8 mouse cellular contexts compared by ENCODE assay signal in the genomic region with DNA sequence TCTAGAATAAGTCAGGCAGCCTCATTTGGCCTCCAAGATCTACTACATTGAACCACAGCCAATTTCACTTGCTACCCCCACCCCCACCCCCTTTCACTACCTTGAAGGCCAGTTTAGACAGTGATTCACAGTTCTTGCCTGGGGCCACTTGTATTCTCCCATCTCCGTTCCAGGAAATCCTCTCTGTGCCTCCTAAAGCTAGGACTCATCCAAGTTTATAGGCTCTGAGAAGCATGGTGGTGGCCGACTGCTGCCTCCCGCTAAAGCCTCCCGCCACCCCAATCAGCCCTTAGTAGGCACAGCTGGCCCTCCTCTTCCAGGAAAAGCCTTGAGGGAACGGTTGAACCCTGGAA. TPM values are rescaled to one million over a fixed set of nuclear protein-coding genes. Genes with fewer than 3 reads are reported as not detected.
DNase-seq lines count a peak whose midpoint lies in the region; ATAC-seq and TF ChIP-seq lines count a peak whose summit lies in the region.

No protein-coding gene starts in this region.

- no peak for TF ChIP-seq CTCF in heart, postnatal 0 days (IDR thresholded peaks at IDR 0.05; ENCODE audit: low read depth)

- peak overlapping the region; percentile 59 for H3K4me3 ChIP-seq in heart, postnatal 0 days (ENCODE audit: low read depth, low read length)
- peak overlapping the region; percentile 45 for H3K4me3 ChIP-seq in hindbrain, embryonic 14.5 days (replicated peaks; ENCODE audit: low read length)
- peak overlapping the region; percentile 57 for H3K4me3 ChIP-seq in midbrain, embryonic 13.5 days (replicated peaks)

- ATAC-seq in heart, postnatal 0 days (ENCODE audit: insufficient read depth, low read depth), result no peak; the same call in 1 of the 2 replicates
- peak; percentile 18; the same call in 1 of the 2 replicates for ATAC-seq in hindbrain, embryonic 14.5 days (ENCODE audit: low FRiP score)
- ATAC-seq in midbrain, embryonic 13.5 days, result peak; percentile 46

- H3K9ac ChIP-seq in heart, postnatal 0 days (replicated peaks; ENCODE audit: low read depth, low read length), result peak overlapping the region; percentile 67; the same call in 1 of the 2 replicates
- peak overlapping the region; percentile 66 for H3K9ac ChIP-seq in hindbrain, embryonic 14.5 days
- H3K9ac ChIP-seq in midbrain, embryonic 13.5 days (replicated peaks), result peak overlapping the region; percentile 78

- DNase-seq in heart, postnatal 0 days (ENCODE audit: low spot score), result peak; percentile 18
- no peak for DNase-seq in heart, postnatal 4 days
- DNase-seq in ZHBTc4 (ENCODE audit: low read depth, low spot score), result peak; percentile 23
- no peak for DNase-seq in hindbrain, embryonic 14.5 days (ENCODE audit: low spot score)
- no peak for DNase-seq in left cerebral cortex, adult 18-20 months (ENCODE audit: low spot score in 2 of 2)
- no peak for DNase-seq in left cerebral cortex, postnatal 10 days (ENCODE audit: extremely low spot score in 1 of 2, low spot score in 2 of 2)
- DNase-seq in kidney, postnatal 36 days, result no peak

- intact Hi-C loops in left cerebral cortex, postnatal 10 days (cut with DNase I), result no loop called here

- H3K27ac ChIP-seq in heart, postnatal 0 days (ENCODE audit: low read depth), result peak overlapping the region; percentile 86
- peak overlapping the region; percentile 77 for H3K27ac ChIP-seq in hindbrain, embryonic 14.5 days
- H3K27ac ChIP-seq in midbrain, embryonic 13.5 days, result peak overlapping the region; percentile 70

- 0 out of 2 replicates have a peak, but pooled peaks have one; percentile 29 for TF ChIP-seq EP300 in heart, postnatal 0 days (IDR thresholded peaks at IDR 0.05; ENCODE audit: low read depth)

- H3K4me2 ChIP-seq in heart, postnatal 0 days (ENCODE audit: low read depth, low read length), result peak overlapping the region; percentile 84
- peak overlapping the region; percentile 91 for H3K4me2 ChIP-seq in hindbrain, embryonic 14.5 days (replicated peaks)
- peak overlapping the region; percentile 62 for H3K4me2 ChIP-seq in midbrain, embryonic 13.5 days (replicated peaks)

- H3K27me3 ChIP-seq in heart, postnatal 0 days (ENCODE audit: control insufficient read depth, insufficient read depth, low read length), result no peaks in the 10 kb centered on the region
- H3K27me3 ChIP-seq in hindbrain, embryonic 14.5 days (ENCODE audit: control insufficient read depth, insufficient read depth, low read length), result no peaks in the 10 kb centered on the region
- no peaks in the 10 kb centered on the region for H3K27me3 ChIP-seq in midbrain, embryonic 13.5 days

- WGBS in heart, postnatal 0 days, result 5% methylated on average over 5 of the region's 5 CpGs
- WGBS in hindbrain, embryonic 14.5 days, result 4% methylated on average over 5 of the region's 5 CpGs
- 4% methylated on average over 5 of the region's 5 CpGs for WGBS in midbrain, embryonic 13.5 days

- H3K9me3 ChIP-seq in heart, postnatal 0 days (replicated peaks; ENCODE audit: control insufficient read depth, low read length), result no peaks in the 10 kb centered on the region
- no peaks in the 10 kb centered on the region for H3K9me3 ChIP-seq in hindbrain, embryonic 14.5 days (ENCODE audit: control insufficient read depth, low read length)
- H3K9me3 ChIP-seq in midbrain, embryonic 13.5 days, result no peaks in the 10 kb centered on the region

- H3K4me1 ChIP-seq in heart, postnatal 0 days (ENCODE audit: control insufficient read depth, insufficient read depth), result peaks cover 21% of the 10 kb centered on the region
- H3K4me1 ChIP-seq in hindbrain, embryonic 14.5 days (replicated peaks; ENCODE audit: control insufficient read depth, insufficient read depth, low read length), result peaks cover 24% of the 10 kb centered on the region
- peaks cover 30% of the 10 kb centered on the region for H3K4me1 ChIP-seq in midbrain, embryonic 13.5 days (replicated peaks)

- peaks cover 30% of the 10 kb centered on the region for H3K36me3 ChIP-seq in heart, postnatal 0 days (replicated peaks; ENCODE audit: control insufficient read depth, insufficient read depth, low read length)
- H3K36me3 ChIP-seq in hindbrain, embryonic 14.5 days (replicated peaks; ENCODE audit: control insufficient read depth, insufficient read depth), result peaks cover 22% of the 10 kb centered on the region
- peaks cover 36% of the 10 kb centered on the region for H3K36me3 ChIP-seq in midbrain, embryonic 13.5 days

RNA-seq across cellular contexts. Expression of a gene that starts 0.5 kb away (rescaled TPM):
- 44.4 and 74.3 TPM in 2 replicates for total RNA-seq in heart, postnatal 0 days (2014; rRNA removed; ENCODE audit: low replicate concordance)
- polyA plus RNA-seq in heart, postnatal 0 days (2015; fragmentation: Nextera tagmentation; extraction: Ambion mirVana), result 49.8 and 49.9 TPM in 2 replicates
- 10 to 100 TPM; 38.0 to 44.4 TPM for total RNA-seq in heart, postnatal 4 days (2021)
- 29.5 and 32.4 TPM in 2 replicates for polyA plus RNA-seq in hindbrain, embryonic 14.5 days (2014; fragmentation: Nextera tagmentation; extraction: Ambion mirVana)
- 25.8 and 25.9 TPM in 2 replicates for polyA plus RNA-seq in midbrain, embryonic 13.5 days (2015; fragmentation: Nextera tagmentation; extraction: Ambion mirVana)
- total RNA-seq in left cerebral cortex, adult 18-20 months (2021), result 10 to 100 TPM; 18.3 to 19.2 TPM
- 10 to 100 TPM; 17.2 to 18.4 TPM for total RNA-seq in left cerebral cortex, postnatal 10 days (2021)

RNA-seq across cellular contexts. Expression of a gene that starts 9.8 kb away (rescaled TPM):
- total RNA-seq in heart, postnatal 0 days (2014; rRNA removed; ENCODE audit: low replicate concordance), result 78.4 and 155 TPM in 2 replicates
- polyA plus RNA-seq in heart, postnatal 0 days (2015; fragmentation: Nextera tagmentation; extraction: Ambion mirVana), result 57.5 and 57.8 TPM in 2 replicates
- total RNA-seq in heart, postnatal 4 days (2021), result 10 to 100 TPM; 68.2 to 73.1 TPM
- 30.1 and 40.2 TPM in 2 replicates for polyA plus RNA-seq in hindbrain, embryonic 14.5 days (2014; fragmentation: Nextera tagmentation; extraction: Ambion mirVana)
- polyA plus RNA-seq in midbrain, embryonic 13.5 days (2015; fragmentation: Nextera tagmentation; extraction: Ambion mirVana), result 105 TPM in 2 replicates
- 1 to 10 TPM in 1 of 2 experiments, under 1 TPM in 1; 0.89 to 1.3 TPM for total RNA-seq in left cerebral cortex, adult 18-20 months (2021)
- 1 to 10 TPM; 3.3 to 3.9 TPM for total RNA-seq in left cerebral cortex, postnatal 10 days (2021)

RNA-seq across cellular contexts. Expression of a gene that starts 18.3 kb away (rescaled TPM):
- 17.3 and 40.2 TPM in 2 replicates for total RNA-seq in heart, postnatal 0 days (2014; rRNA removed; ENCODE audit: low replicate concordance)
- polyA plus RNA-seq in heart, postnatal 0 days (2015; fragmentation: Nextera tagmentation; extraction: Ambion mirVana), result 56.2 and 58.8 TPM in 2 replicates
- total RNA-seq in heart, postnatal 4 days (2021), result 10 to 100 TPM; 60.2 to 60.5 TPM
- 98.6 and 102 TPM in 2 replicates for polyA plus RNA-seq in hindbrain, embryonic 14.5 days (2014; fragmentation: Nextera tagmentation; extraction: Ambion mirVana)
- 124 and 130 TPM in 2 replicates for polyA plus RNA-seq in midbrain, embryonic 13.5 days (2015; fragmentation: Nextera tagmentation; extraction: Ambion mirVana)
- total RNA-seq in left cerebral cortex, adult 18-20 months (2021), result 10 to 100 TPM; 53.8 to 60.7 TPM
- total RNA-seq in left cerebral cortex, postnatal 10 days (2021), result 10 to 100 TPM; 67.9 to 72.2 TPM

RNA-seq across cellular contexts. Expression of a gene that starts 18.3 kb away (rescaled TPM):
- total RNA-seq in heart, postnatal 0 days (2014; rRNA removed; ENCODE audit: low replicate concordance), result 15.4 and 23.5 TPM in 2 replicates
- polyA plus RNA-seq in heart, postnatal 0 days (2015; fragmentation: Nextera tagmentation; extraction: Ambion mirVana), result 2.0 and 2.3 TPM in 2 replicates
- 10 to 100 TPM; 17.1 to 17.7 TPM for total RNA-seq in heart, postnatal 4 days (2021)
- polyA plus RNA-seq in hindbrain, embryonic 14.5 days (2014; fragmentation: Nextera tagmentation; extraction: Ambion mirVana), result 11.6 and 14.0 TPM in 2 replicates
- 11.0 and 11.4 TPM in 2 replicates for polyA plus RNA-seq in midbrain, embryonic 13.5 days (2015; fragmentation: Nextera tagmentation; extraction: Ambion mirVana)
- total RNA-seq in left cerebral cortex, adult 18-20 months (2021), result 10 to 100 TPM; 30.0 to 33.1 TPM
- 10 to 100 TPM; 36.1 to 36.6 TPM for total RNA-seq in left cerebral cortex, postnatal 10 days (2021)

RNA-seq across cellular contexts. Expression of a gene that starts 29.9 kb away (rescaled TPM):
- 1.5 and 2.2 TPM in 2 replicates for total RNA-seq in heart, postnatal 0 days (2014; rRNA removed; ENCODE audit: low replicate concordance)
- polyA plus RNA-seq in heart, postnatal 0 days (2015; fragmentation: Nextera tagmentation; extraction: Ambion mirVana), result 0.41 and 0.51 TPM in 2 replicates
- under 1 TPM in 1 of 2 experiments, not detected in 1; 0.14 TPM for total RNA-seq in heart, postnatal 4 days (2021)
- polyA plus RNA-seq in hindbrain, embryonic 14.5 days (2014; fragmentation: Nextera tagmentation; extraction: Ambion mirVana), result 0.28 and 0.34 TPM in 2 replicates
- 0.19 TPM in 2 replicates for polyA plus RNA-seq in midbrain, embryonic 13.5 days (2015; fragmentation: Nextera tagmentation; extraction: Ambion mirVana)
- total RNA-seq in left cerebral cortex, adult 18-20 months (2021), result under 1 TPM; 0.51 to 0.91 TPM
- under 1 TPM in 1 of 2 experiments, not detected in 1; 0.12 TPM for total RNA-seq in left cerebral cortex, postnatal 10 days (2021)

Comparison
In these comparisons a context has a peak if more than half of its experiments do, and no peak if none do; other contexts are left out.
1. DNase-seq: peak in heart, postnatal 0 days (single experiment) and ZHBTc4 (single experiment); none in heart, postnatal 4 days (single experiment), hindbrain, embryonic 14.5 days (single experiment), left cerebral cortex, adult 18-20 months (0 of 2), left cerebral cortex, postnatal 10 days (0 of 2) and kidney, postnatal 36 days (0 of 2).
2. RNA of a gene that starts 9.8 kb away (total RNA-seq): 78.4 to 155 TPM in heart, postnatal 0 days and 68.2 to 73.1 TPM in heart, postnatal 4 days; 3.3 to 3.9 TPM in left cerebral cortex, postnatal 10 days and 0.89 to 1.3 TPM in left cerebral cortex, adult 18-20 months; every median in the first group is over 10 times any median in the second.
3. Peak in every context shown above with its lines, with median percentiles within 50 percentile points of each other: H3K27ac ChIP-seq, H3K4me2 ChIP-seq, H3K4me3 ChIP-seq and H3K9ac ChIP-seq.